Mouse (Mus musculus) retina, postnatal 7 days (tissue): ENCODE results near the gene Lmbrd1.
"Not testable (repeated sequence)": the region's sequence is repeated elsewhere in the genome, so short reads cannot be mapped to it uniquely, and the experiment has no call there.

Experiments
- DNase-seq: peaks from one replicate; pipeline ENCODE4 v3.0.0-alpha.2; 2012; ENCODE audit warnings: low read depth, low spot score

The Lmbrd1 gene

GRCm38 (mm10) chr1:24720209-24720608 is 41.8 kb downstream of the Lmbrd1 start:
- no peak for DNase-seq

DNA sequence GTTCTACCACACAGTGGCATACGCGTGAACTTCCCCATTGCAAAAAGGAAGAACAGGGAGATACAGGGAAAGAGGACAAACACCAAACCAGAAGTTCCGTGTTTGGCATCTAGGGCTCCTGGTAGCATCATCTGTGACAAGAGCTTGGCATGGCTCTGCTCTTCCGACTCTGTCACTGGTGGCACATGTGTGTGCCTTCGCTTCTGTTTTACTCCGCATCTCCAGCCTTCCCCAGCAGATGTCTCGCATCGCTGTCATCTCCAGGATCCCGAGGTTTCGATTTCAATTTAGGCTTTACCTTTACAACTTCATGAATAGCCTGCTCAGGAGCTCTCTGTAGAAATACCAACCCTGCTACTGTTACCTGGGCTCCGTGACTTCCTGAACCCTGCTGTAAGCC is 51.4 kb downstream of the Lmbrd1 start:
- DNase-seq = no peak

DNA sequence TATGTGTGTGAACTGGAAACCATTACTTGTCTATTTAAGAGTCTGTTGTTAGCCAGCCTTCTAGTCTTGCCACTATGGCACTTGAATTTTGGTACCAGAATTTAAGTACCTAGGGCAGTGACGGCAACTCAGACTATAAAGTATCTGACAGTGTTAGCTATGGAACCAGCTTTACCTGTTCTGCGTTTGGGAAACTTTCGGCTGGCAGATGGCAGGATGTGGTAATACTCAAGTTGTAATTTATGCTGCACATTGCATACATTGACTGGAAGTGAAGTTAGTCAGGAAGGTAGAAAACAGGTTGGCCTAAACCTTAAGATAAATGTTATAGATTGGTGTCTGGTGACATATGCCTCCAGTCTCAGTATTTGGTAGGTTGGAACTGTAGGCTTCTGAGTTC is 53.9 kb downstream of the Lmbrd1 start:
- DNase-seq = no peak

GRCm38 (mm10) chr1:24734866-24735265 is 56.4 kb downstream of the Lmbrd1 start:
- no peak for DNase-seq

GRCm38 (mm10) chr1:24740903-24741302 is 62.5 kb downstream of the Lmbrd1 start:
- no peak for DNase-seq

DNA sequence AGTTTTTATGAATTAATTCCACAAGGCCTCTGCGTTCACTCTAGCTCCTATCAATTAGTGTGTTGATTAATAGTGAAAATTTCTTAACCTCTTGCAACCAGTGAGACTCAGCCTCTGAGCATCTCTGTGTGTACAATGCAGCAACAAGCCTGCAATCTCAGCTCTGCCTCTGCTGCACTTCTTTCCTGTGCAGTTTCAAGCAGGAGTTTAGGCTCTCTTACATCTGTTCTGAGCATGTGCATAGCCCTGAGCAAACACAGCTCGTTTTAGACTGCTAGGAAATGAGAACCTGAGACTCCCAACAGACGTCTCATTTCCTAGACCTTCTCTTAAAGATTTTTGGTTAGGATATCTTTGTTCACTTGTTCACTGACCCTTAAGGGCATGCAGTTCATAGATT is 63.1 kb downstream of the Lmbrd1 start:
- no peak for DNase-seq

GRCm38 (mm10) chr1:24743191-24743924 is 64.9 kb downstream of the Lmbrd1 start:
- DNase-seq = no peak

GRCm38 (mm10) chr1:24752715-24753114 is 74.3 kb downstream of the Lmbrd1 start:
- DNase-seq = no peak

- no peak for DNase-seq
Observed at GRCm38 (mm10) chr1:24758516-24758915, 80.1 kb downstream of the Lmbrd1 start.

- no peak for DNase-seq
Observed at GRCm38 (mm10) chr1:24766466-24766865, 88.0 kb downstream of the Lmbrd1 start.

- not testable (repeated sequence) for DNase-seq
Observed at GRCm38 (mm10) chr1:24767197-24767596, 88.8 kb downstream of the Lmbrd1 start.

- DNase-seq = no peak
Observed at GRCm38 (mm10) chr1:24773642-24774041, 95.2 kb downstream of the Lmbrd1 start.

- no peak for DNase-seq
Observed at GRCm38 (mm10) chr1:24776576-24776975, 98.1 kb downstream of the Lmbrd1 start.

- DNase-seq = no peak
Observed at GRCm38 (mm10) chr1:24793168-24793567, 114.7 kb downstream of the Lmbrd1 start.

- DNase-seq = not testable (repeated sequence)
Observed at GRCm38 (mm10) chr1:24807971-24808370, 129.5 kb downstream of the Lmbrd1 start.
